Mouse (Mus musculus): ENCODE results near the gene Ubqln4. TPM values are rescaled to one million over a fixed set of nuclear protein-coding genes. Genes with fewer than 3 reads are reported as not detected.

The Ubqln4 gene
- polyA plus RNA-seq, 2 experiments: 52.5 to 90.4 TPM

- Histone ChIP-seq H3K27me3 (ENCODE audit: control insufficient read depth, insufficient read depth, low read length) (no peaks in the 10 kb centered on the region), H3K9ac (ENCODE audit: low read depth, low read length, severe bottlenecking) (peak overlapping the region; percentile 99), H3K36me3 (ENCODE audit: control insufficient read depth, insufficient read depth, low read length) (peaks cover 14% of the 10 kb centered on the region; the same call in 1 of the 2 replicates), H3K9me3 (ENCODE audit: control insufficient read depth, low read length) (no peaks in the 10 kb centered on the region), H3K4me2 (replicated peaks; ENCODE audit: low read depth, low read length, severe bottlenecking) (peak overlapping the region; percentile 62), H3K4me3 (replicated peaks; ENCODE audit: low read length) (peak overlapping the region; percentile 96), H3K4me1 (ENCODE audit: control insufficient read depth, insufficient read depth, low read length) (peaks cover 34% of the 10 kb centered on the region), H3K27ac (replicated peaks; ENCODE audit: low read depth, low read length) (peak overlapping the region; percentile 98)
- TF ChIP-seq POLR2A (IDR thresholded peaks at IDR 0.05; ENCODE audit: borderline replicate concordance, extremely low read depth, insufficient read depth, insufficient read length): no peak
- 7% methylated on average over 11 of the region's 11 CpGs for WGBS
- DNase-seq (ENCODE audit: low spot score): no peak
- ATAC-seq (ENCODE audit: low FRiP score, low read depth): no peak
Measured at GRCm38 (mm10) chr3:88530082-88530864, 23.3 kb upstream of the Ubqln4 start.

- Histone ChIP-seq H3K4me2 (replicated peaks; ENCODE audit: low read depth, low read length, severe bottlenecking) (peak overlapping the region; percentile 62), H3K4me1 (ENCODE audit: control insufficient read depth, insufficient read depth, low read length) (peaks cover 48% of the 10 kb centered on the region), H3K9me3 (ENCODE audit: control insufficient read depth, low read length) (no peaks in the 10 kb centered on the region), H3K27ac (replicated peaks; ENCODE audit: low read depth, low read length) (peak overlapping the region; percentile 98), H3K27me3 (ENCODE audit: control insufficient read depth, insufficient read depth, low read length) (no peaks in the 10 kb centered on the region), H3K4me3 (replicated peaks; ENCODE audit: low read length) (peak overlapping the region; percentile 96), H3K36me3 (ENCODE audit: control insufficient read depth, insufficient read depth, low read length) (peaks cover 24% of the 10 kb centered on the region), H3K9ac (ENCODE audit: low read depth, low read length, severe bottlenecking) (peak overlapping the region; percentile 99)
- WGBS: under 1% methylated on average over 54 of the region's 63 CpGs
- peak; percentile 58; the same call in 1 of the 2 replicates for TF ChIP-seq POLR2A (IDR thresholded peaks at IDR 0.05; ENCODE audit: borderline replicate concordance, extremely low read depth, insufficient read depth, insufficient read length)
- ATAC-seq (ENCODE audit: low FRiP score, low read depth): peak; percentile 84
- DNase-seq (ENCODE audit: low spot score): peak; percentile 91
Measured at GRCm38 (mm10) chr3:88531348-88532298, 21.9 kb upstream of the Ubqln4 start.

DNA sequence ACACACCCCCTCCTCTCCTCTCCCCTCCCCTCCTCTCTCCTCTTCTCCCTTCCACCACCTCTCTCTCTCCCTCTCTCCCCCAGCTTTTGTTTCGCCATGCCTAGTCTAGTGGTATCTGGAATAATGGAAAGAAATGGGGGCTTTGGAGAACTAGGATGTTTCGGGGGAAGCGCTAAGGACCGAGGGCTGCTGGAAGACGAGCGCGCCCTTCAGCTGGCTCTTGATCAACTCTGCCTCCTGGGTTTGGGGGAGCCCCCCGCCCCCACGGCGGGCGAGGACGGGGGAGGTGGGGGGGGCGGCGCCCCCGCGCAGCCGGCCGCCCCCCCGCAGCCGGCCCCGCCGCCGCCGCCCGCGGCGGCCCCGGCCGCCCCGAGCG, 21.3 kb upstream of the Ubqln4 start, which contains the start of gene Mex3a:
Gene Mex3a, plus strand, starts transcription at position 97 of the 376 bp plus-strand sequence.
- DNase-seq (ENCODE audit: low spot score) (peak; percentile 54), ATAC-seq (ENCODE audit: low FRiP score, low read depth) (no peak)
- Histone ChIP-seq H3K36me3 (ENCODE audit: control insufficient read depth, insufficient read depth, low read length) (peaks cover 31% of the 10 kb centered on the region), H3K4me1 (ENCODE audit: control insufficient read depth, insufficient read depth, low read length) (peaks cover 54% of the 10 kb centered on the region), H3K27ac (replicated peaks; ENCODE audit: low read depth, low read length) (peak within 1 kb of the TSS; percentile 98), H3K9me3 (ENCODE audit: control insufficient read depth, low read length) (no peaks in the 10 kb centered on the region), H3K4me2 (replicated peaks; ENCODE audit: low read depth, low read length, severe bottlenecking) (peak within 1 kb of the TSS; percentile 62), H3K9ac (ENCODE audit: low read depth, low read length, severe bottlenecking) (peak within 1 kb of the TSS; percentile 99), H3K4me3 (replicated peaks; ENCODE audit: low read length) (peak within 1 kb of the TSS; percentile 96), H3K27me3 (ENCODE audit: control insufficient read depth, insufficient read depth, low read length) (no peaks in the 10 kb centered on the region)
- 2% methylated on average over 12 of the region's 31 CpGs for WGBS
- TF ChIP-seq POLR2A (IDR thresholded peaks at IDR 0.05; ENCODE audit: borderline replicate concordance, extremely low read depth, insufficient read depth, insufficient read length): no peak

DNA sequence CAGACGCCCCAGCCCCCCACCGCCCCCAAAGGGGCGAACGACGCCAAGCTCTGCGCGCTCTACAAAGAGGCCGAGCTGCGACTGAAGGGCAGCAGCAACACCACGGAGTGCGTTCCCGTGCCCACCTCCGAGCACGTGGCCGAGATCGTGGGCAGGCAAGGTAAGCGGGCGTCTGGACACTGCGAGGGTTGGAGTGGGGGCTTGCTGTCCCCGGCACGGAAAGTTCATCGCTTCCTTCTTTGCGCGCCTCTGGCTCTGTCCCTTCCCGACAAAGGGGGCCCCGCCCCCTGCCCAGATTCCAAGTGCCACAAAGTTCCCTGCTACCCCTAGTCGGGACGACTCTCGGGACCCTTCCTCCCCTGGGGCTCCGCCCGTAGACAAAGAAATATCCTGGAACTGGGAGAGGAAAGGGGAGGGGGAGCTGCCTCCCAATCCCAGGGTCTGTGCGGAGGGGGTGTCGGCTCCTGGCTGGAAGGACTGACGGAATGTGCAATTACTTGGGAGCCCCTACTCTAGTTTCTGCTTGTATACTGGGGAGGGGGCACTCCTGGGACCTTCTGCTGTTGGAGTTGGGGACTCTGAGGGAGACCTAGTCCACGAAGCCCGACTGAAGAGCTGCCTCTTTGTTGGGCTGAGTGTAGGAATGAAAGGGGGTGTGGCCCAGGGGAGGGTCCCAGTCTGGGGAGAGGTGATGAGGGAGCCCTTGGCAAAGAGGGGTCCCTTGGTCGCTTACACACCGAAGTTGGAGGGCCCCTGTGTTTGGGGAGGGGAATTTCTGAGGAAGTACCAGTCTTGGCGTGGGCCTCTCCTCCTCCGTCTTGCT, 20.7 kb upstream of the Ubqln4 start:
- peak overlapping the region; percentile 62 for H3K4me2 ChIP-seq (replicated peaks; ENCODE audit: low read depth, low read length, severe bottlenecking)
- under 1% methylated on average over 38 of the region's 40 CpGs for WGBS
- ATAC-seq (ENCODE audit: low FRiP score, low read depth) (0 out of 2 replicates have a peak, but pooled peaks have one; percentile 3), DNase-seq (ENCODE audit: low spot score) (peak; percentile 67)
- H3K27ac ChIP-seq (replicated peaks; ENCODE audit: low read depth, low read length): peak overlapping the region; percentile 98
- H3K4me1 ChIP-seq (ENCODE audit: control insufficient read depth, insufficient read depth, low read length): peaks cover 55% of the 10 kb centered on the region
- TF ChIP-seq POLR2A (IDR thresholded peaks at IDR 0.05; ENCODE audit: borderline replicate concordance, extremely low read depth, insufficient read depth, insufficient read length): peak; percentile 49; the same call in 1 of the 2 replicates
- H3K9ac ChIP-seq (ENCODE audit: low read depth, low read length, severe bottlenecking): peak overlapping the region; percentile 99
- peaks cover 35% of the 10 kb centered on the region for H3K36me3 ChIP-seq (ENCODE audit: control insufficient read depth, insufficient read depth, low read length)
- no peaks in the 10 kb centered on the region for H3K9me3 ChIP-seq (ENCODE audit: control insufficient read depth, low read length)
- no peaks in the 10 kb centered on the region for H3K27me3 ChIP-seq (ENCODE audit: control insufficient read depth, insufficient read depth, low read length)
- peak overlapping the region; percentile 96 for H3K4me3 ChIP-seq (replicated peaks; ENCODE audit: low read length)
